Mouse (Mus musculus): ENCODE measurements around the gene Trmt1. TPM values are rescaled to one million over a fixed set of nuclear protein-coding genes. Genes with fewer than 3 reads are reported as not detected.

Gene Trmt1
- polyA plus RNA-seq, 1 experiment from 2014 or later: 73.3 TPM

GRCm38 (mm10) chr8:84646800-84647199, 39.3 kb upstream of the Trmt1 start:
- Histone ChIP-seq H3K4me2 (ENCODE audit: low read length) (no peak overlapping the region; the same call in 1 of the 2 replicates), H3K27ac (ENCODE audit: low read length) (no peak overlapping the region), H3K36me3 (ENCODE audit: control insufficient read depth, insufficient read depth) (no peaks in the 10 kb centered on the region), H3K9me3 (ENCODE audit: control insufficient read depth, low read length) (no peaks in the 10 kb centered on the region), H3K4me1 (replicated peaks; ENCODE audit: control insufficient read depth, insufficient read depth, low read length) (peaks cover 7% of the 10 kb centered on the region), H3K9ac (replicated peaks; ENCODE audit: low read depth, low read length) (no peak overlapping the region), H3K4me3 (replicated peaks; ENCODE audit: low read length) (no peak overlapping the region), H3K27me3 (replicated peaks; ENCODE audit: control insufficient read depth, insufficient read depth, low read length) (no peaks in the 10 kb centered on the region)
- 43% methylated on average over 6 of the region's 6 CpGs for WGBS
- ATAC-seq: peak; percentile 40; the same call in 1 of the 2 replicates

- H3K27me3 ChIP-seq (replicated peaks; ENCODE audit: control insufficient read depth, insufficient read depth, low read length): no peaks in the 10 kb centered on the region
- H3K4me3 ChIP-seq (replicated peaks; ENCODE audit: low read length): peak overlapping the region; percentile 25
- H3K9ac ChIP-seq (replicated peaks; ENCODE audit: low read depth, low read length): 0 out of 2 replicates have a peak overlapping the region, but pooled peaks have one; percentile 2
- ATAC-seq: peak; percentile 77
- no peaks in the 10 kb centered on the region for H3K36me3 ChIP-seq (ENCODE audit: control insufficient read depth, insufficient read depth)
- WGBS: 2% methylated on average over 14 of the region's 14 CpGs
- no peak overlapping the region for H3K27ac ChIP-seq (ENCODE audit: low read length)
- no peaks in the 10 kb centered on the region for H3K9me3 ChIP-seq (ENCODE audit: control insufficient read depth, low read length)
- peak overlapping the region; percentile 50 for H3K4me2 ChIP-seq (ENCODE audit: low read length)
- H3K4me1 ChIP-seq (replicated peaks; ENCODE audit: control insufficient read depth, insufficient read depth, low read length): peaks cover 7% of the 10 kb centered on the region
These were observed 38.6 kb upstream of the Trmt1 start for GRCm38 (mm10) chr8:84647461-84647901.

DNA sequence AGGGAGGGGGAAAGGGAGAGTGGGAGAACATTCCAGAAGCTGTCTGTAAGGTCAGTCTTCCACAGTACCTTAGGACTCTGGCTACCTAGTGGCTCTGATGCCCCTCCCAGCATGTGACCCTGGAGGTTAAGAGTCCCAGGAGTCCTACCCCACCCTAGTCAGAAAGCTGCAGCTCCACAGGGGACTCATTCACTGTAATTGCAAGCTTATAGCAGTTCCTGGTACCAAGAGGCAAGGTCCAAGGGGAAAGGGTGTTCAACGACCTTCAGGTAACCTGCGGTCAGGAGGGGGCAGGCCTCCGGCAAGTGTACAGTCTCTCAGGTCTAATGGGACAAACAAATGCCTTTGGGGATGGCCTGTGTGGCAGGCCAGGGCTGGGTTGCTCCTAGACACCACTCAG, 35.9 kb upstream of the Trmt1 start:
- peaks cover 9% of the 10 kb centered on the region for H3K4me1 ChIP-seq (replicated peaks; ENCODE audit: control insufficient read depth, insufficient read depth, low read length)
- no peak overlapping the region for H3K27ac ChIP-seq (ENCODE audit: low read length)
- no peak for ATAC-seq
- no peaks in the 10 kb centered on the region for H3K9me3 ChIP-seq (ENCODE audit: control insufficient read depth, low read length)
- no peak overlapping the region for H3K9ac ChIP-seq (replicated peaks; ENCODE audit: low read depth, low read length)
- no peaks in the 10 kb centered on the region for H3K36me3 ChIP-seq (ENCODE audit: control insufficient read depth, insufficient read depth)
- 43% methylated on average over 3 of the region's 3 CpGs for WGBS
- H3K4me2 ChIP-seq (ENCODE audit: low read length): no peak overlapping the region
- no peaks in the 10 kb centered on the region for H3K27me3 ChIP-seq (replicated peaks; ENCODE audit: control insufficient read depth, insufficient read depth, low read length)
- H3K4me3 ChIP-seq (replicated peaks; ENCODE audit: low read length): no peak overlapping the region

DNA sequence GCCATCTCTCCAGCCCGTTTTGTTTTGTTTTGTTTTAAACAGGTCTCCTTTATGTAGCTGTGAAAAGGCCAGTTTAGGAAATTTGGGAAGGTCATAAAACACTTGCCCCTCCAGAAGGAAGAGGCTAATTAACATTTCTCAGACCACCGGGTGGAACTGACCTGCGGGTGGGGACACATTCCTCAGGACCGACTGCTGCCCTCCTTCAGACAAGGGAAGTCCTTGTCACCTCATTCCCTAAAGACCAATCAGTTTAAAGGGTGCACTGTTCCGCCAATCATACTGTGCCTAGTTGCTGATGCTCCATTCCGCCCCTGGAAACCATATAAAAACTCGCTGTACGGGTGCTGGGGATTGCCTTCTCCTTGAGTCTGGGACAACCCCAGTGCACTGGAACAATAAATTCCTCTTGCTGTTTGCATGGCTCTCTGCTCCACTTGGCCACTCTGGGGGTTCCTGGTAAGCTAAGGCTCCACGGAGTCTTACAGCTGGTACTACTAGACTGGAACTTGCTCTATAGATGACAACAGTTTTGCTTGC, 32.9 kb upstream of the Trmt1 start:
- Histone ChIP-seq H3K9me3 (ENCODE audit: control insufficient read depth, low read length) (no peaks in the 10 kb centered on the region), H3K4me3 (replicated peaks; ENCODE audit: low read length) (no peak overlapping the region), H3K4me1 (replicated peaks; ENCODE audit: control insufficient read depth, insufficient read depth, low read length) (peaks cover 18% of the 10 kb centered on the region), H3K9ac (replicated peaks; ENCODE audit: low read depth, low read length) (no peak overlapping the region), H3K4me2 (ENCODE audit: low read length) (no peak overlapping the region), H3K27me3 (replicated peaks; ENCODE audit: control insufficient read depth, insufficient read depth, low read length) (no peaks in the 10 kb centered on the region), H3K36me3 (ENCODE audit: control insufficient read depth, insufficient read depth) (no peaks in the 10 kb centered on the region), H3K27ac (ENCODE audit: low read length) (no peak overlapping the region)
- WGBS: 70% methylated on average over 9 of the region's 9 CpGs
- no peak for ATAC-seq

GRCm38 (mm10) chr8:84654597-84654996, 31.5 kb upstream of the Trmt1 start:
- WGBS: 46% methylated on average over 4 of the region's 4 CpGs
- no peak for ATAC-seq
- H3K27ac ChIP-seq (ENCODE audit: low read length): 0 out of 2 replicates have a peak overlapping the region, but pooled peaks have one; percentile 10
- H3K9me3 ChIP-seq (ENCODE audit: control insufficient read depth, low read length): no peaks in the 10 kb centered on the region
- no peak overlapping the region for H3K4me2 ChIP-seq (ENCODE audit: low read length)
- no peak overlapping the region for H3K4me3 ChIP-seq (replicated peaks; ENCODE audit: low read length)
- H3K9ac ChIP-seq (replicated peaks; ENCODE audit: low read depth, low read length): no peak overlapping the region
- H3K4me1 ChIP-seq (replicated peaks; ENCODE audit: control insufficient read depth, insufficient read depth, low read length): peaks cover 20% of the 10 kb centered on the region
- no peaks in the 10 kb centered on the region for H3K27me3 ChIP-seq (replicated peaks; ENCODE audit: control insufficient read depth, insufficient read depth, low read length)
- H3K36me3 ChIP-seq (ENCODE audit: control insufficient read depth, insufficient read depth): no peaks in the 10 kb centered on the region

DNA sequence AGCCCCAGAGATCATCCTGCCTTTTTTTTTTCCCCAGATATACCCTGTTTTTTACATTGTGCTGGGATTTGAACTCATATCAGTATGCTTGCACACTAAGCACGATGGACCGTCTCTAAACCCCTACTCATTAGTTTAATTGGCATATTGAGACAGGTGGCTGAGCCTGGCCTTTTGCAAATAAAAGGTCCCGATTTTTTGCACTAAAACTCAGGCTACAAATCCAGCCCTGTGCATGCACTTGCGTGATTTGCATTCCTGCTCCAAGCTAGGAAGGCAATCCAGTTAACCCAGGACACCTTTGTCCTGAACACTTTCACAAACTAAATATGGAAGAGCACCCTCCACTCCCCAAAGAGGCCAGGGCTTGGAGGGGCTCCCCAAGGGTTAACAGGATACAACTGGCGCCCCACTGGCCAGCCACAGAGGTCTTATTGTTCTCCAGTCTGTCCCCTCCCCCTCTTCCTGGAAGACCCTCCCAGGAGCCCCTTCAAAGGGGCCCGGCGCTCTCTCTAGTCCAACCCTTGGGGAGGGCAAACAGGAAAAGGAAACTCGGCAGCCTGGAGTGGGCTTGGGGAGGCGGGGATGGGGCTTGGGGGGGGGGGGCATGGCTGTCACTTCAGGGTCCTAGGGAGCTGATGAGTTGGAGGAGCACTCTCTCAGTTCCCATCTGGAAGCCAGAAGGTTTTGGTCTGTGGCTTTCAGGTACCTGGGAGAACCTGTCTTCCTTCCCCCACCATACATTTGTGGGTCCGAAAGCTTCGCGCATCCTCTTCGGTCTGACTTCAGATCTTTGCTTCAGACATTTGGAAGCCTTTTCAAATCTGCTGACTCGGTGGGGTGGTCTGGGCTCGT, 30.5 kb upstream of the Trmt1 start:
- Histone ChIP-seq H3K4me2 (ENCODE audit: low read length) (peak overlapping the region; percentile 47), H3K27ac (ENCODE audit: low read length) (peak overlapping the region; percentile 71), H3K27me3 (replicated peaks; ENCODE audit: control insufficient read depth, insufficient read depth, low read length) (no peaks in the 10 kb centered on the region), H3K4me3 (replicated peaks; ENCODE audit: low read length) (peak overlapping the region; percentile 25; the same call in 1 of the 2 replicates), H3K36me3 (ENCODE audit: control insufficient read depth, insufficient read depth) (no peaks in the 10 kb centered on the region), H3K9ac (replicated peaks; ENCODE audit: low read depth, low read length) (peak overlapping the region; percentile 49), H3K9me3 (ENCODE audit: control insufficient read depth, low read length) (no peaks in the 10 kb centered on the region), H3K4me1 (replicated peaks; ENCODE audit: control insufficient read depth, insufficient read depth, low read length) (peaks cover 30% of the 10 kb centered on the region)
- ATAC-seq: peak; percentile 66
- WGBS: 2% methylated on average over 13 of the region's 15 CpGs

GRCm38 (mm10) chr8:84656191-84656525, 29.9 kb upstream of the Trmt1 start:
- peaks cover 35% of the 10 kb centered on the region for H3K4me1 ChIP-seq (replicated peaks; ENCODE audit: control insufficient read depth, insufficient read depth, low read length)
- H3K27ac ChIP-seq (ENCODE audit: low read length): peak overlapping the region; percentile 71
- H3K27me3 ChIP-seq (replicated peaks; ENCODE audit: control insufficient read depth, insufficient read depth, low read length): no peaks in the 10 kb centered on the region
- peak overlapping the region; percentile 47 for H3K4me2 ChIP-seq (ENCODE audit: low read length)
- H3K36me3 ChIP-seq (ENCODE audit: control insufficient read depth, insufficient read depth): no peaks in the 10 kb centered on the region
- no peaks in the 10 kb centered on the region for H3K9me3 ChIP-seq (ENCODE audit: control insufficient read depth, low read length)
- 2% methylated on average over 10 of the region's 10 CpGs for WGBS
- H3K4me3 ChIP-seq (replicated peaks; ENCODE audit: low read length): peak overlapping the region; percentile 25
- 0 out of 2 replicates have a peak, but pooled peaks have one; percentile 5 for ATAC-seq
- peak overlapping the region; percentile 49 for H3K9ac ChIP-seq (replicated peaks; ENCODE audit: low read depth, low read length)

GRCm38 (mm10) chr8:84656641-84657126, 29.4 kb upstream of the Trmt1 start:
- H3K36me3 ChIP-seq (ENCODE audit: control insufficient read depth, insufficient read depth): no peaks in the 10 kb centered on the region
- 5% methylated on average over 23 of the region's 23 CpGs for WGBS
- peak overlapping the region; percentile 47 for H3K4me2 ChIP-seq (ENCODE audit: low read length)
- no peaks in the 10 kb centered on the region for H3K27me3 ChIP-seq (replicated peaks; ENCODE audit: control insufficient read depth, insufficient read depth, low read length)
- peak overlapping the region; percentile 71 for H3K27ac ChIP-seq (ENCODE audit: low read length)
- H3K4me3 ChIP-seq (replicated peaks; ENCODE audit: low read length): peak overlapping the region; percentile 25
- peaks cover 41% of the 10 kb centered on the region for H3K4me1 ChIP-seq (replicated peaks; ENCODE audit: control insufficient read depth, insufficient read depth, low read length)
- ATAC-seq: no peak
- peak overlapping the region; percentile 49 for H3K9ac ChIP-seq (replicated peaks; ENCODE audit: low read depth, low read length)
- no peaks in the 10 kb centered on the region for H3K9me3 ChIP-seq (ENCODE audit: control insufficient read depth, low read length)

GRCm38 (mm10) chr8:84657203-84657602, 28.9 kb upstream of the Trmt1 start:
- H3K4me1 ChIP-seq (replicated peaks; ENCODE audit: control insufficient read depth, insufficient read depth, low read length): peaks cover 45% of the 10 kb centered on the region
- H3K9ac ChIP-seq (replicated peaks; ENCODE audit: low read depth, low read length): no peak overlapping the region
- no peaks in the 10 kb centered on the region for H3K9me3 ChIP-seq (ENCODE audit: control insufficient read depth, low read length)
- 0 out of 2 replicates have a peak overlapping the region, but pooled peaks have one; percentile 0 for H3K27ac ChIP-seq (ENCODE audit: low read length)
- no peaks in the 10 kb centered on the region for H3K27me3 ChIP-seq (replicated peaks; ENCODE audit: control insufficient read depth, insufficient read depth, low read length)
- H3K4me2 ChIP-seq (ENCODE audit: low read length): no peak overlapping the region
- ATAC-seq: no peak
- no peaks in the 10 kb centered on the region for H3K36me3 ChIP-seq (ENCODE audit: control insufficient read depth, insufficient read depth)
- no peak overlapping the region for H3K4me3 ChIP-seq (replicated peaks; ENCODE audit: low read length)
